Mouse (Mus musculus) gastrocnemius, adult 2 months (tissue): ENCODE data around the gene Mtap. TPM values are rescaled to one million over a fixed set of nuclear protein-coding genes. Genes with fewer than 3 reads are reported as not detected.

ENCODE experiments used
- DNase-seq: peaks from one replicate; pipeline ENCODE4 v3.0.0; 2022
- H3K27ac ChIP-seq: fragments of 200-600 bp; 2 replicates; pipeline ENCODE4 v1.8.1; 2022; ENCODE audit warnings: mild to moderate bottlenecking
- H3K4me3 ChIP-seq: fragments of 200-600 bp; 2 replicates; pipeline ENCODE4 v1.8.1; 2022; ENCODE audit warnings: mild to moderate bottlenecking, moderate library complexity
- CTCF ChIP-seq: fragments of 200-600 bp; IDR thresholded peaks from 2 replicates; pipeline ENCODE4 v1.8.1; 2022; ENCODE audit warnings: antibody characterized with exemption, mild to moderate bottlenecking, moderate library complexity
- intact Hi-C: fragments of 180-260 bp; cut with DNase I; formaldehyde crosslinking; loops from one replicate; pipeline ENCODE4 v1.15.1; 2025
- total RNA-seq, 2 experiments: library from RNA; stranded (reverse); gene quantifications; 2 replicates each; pipeline ENCODE4 v1.2.3; 2021

Gene Mtap
- total RNA-seq, 2 experiments from 2014 or later = 13.9 to 15.3 TPM

DNA sequence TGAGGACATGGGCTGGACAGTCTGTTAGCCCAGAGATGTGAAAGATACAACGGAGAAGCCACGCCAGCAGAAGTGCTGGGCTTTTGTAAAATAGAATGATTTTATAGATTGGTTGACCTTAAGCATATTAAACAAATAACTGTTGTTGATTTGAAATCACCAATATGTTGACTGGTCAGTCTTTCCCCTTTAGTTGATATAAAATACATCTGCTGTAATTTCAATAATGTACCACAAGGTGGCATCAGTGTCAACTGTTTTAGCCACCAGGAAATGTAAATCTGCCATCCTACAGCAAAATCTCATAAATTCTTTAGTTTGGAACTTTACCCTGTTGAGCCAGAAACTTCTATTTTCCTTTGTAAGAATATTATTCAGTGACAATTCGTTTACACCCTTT lies 9.4 kb downstream of the Mtap start:
- intact Hi-C loops = no loop called here
- peak; percentile 84 for TF ChIP-seq CTCF
- no peak for DNase-seq
- H3K4me3 ChIP-seq = no peak overlapping the region
- H3K27ac ChIP-seq = no peak overlapping the region

GRCm38 (mm10) chr4:89149261-89149660 lies 12.3 kb downstream of the Mtap start:
- intact Hi-C loops = no loop called here
- no peak for TF ChIP-seq CTCF
- no peak for DNase-seq
- Histone ChIP-seq H3K4me3 (no peak overlapping the region), H3K27ac (no peak overlapping the region)

GRCm38 (mm10) chr4:89161389-89161788 lies 24.5 kb downstream of the Mtap start:
- intact Hi-C loops = no loop called here
- no peak for DNase-seq

DNA sequence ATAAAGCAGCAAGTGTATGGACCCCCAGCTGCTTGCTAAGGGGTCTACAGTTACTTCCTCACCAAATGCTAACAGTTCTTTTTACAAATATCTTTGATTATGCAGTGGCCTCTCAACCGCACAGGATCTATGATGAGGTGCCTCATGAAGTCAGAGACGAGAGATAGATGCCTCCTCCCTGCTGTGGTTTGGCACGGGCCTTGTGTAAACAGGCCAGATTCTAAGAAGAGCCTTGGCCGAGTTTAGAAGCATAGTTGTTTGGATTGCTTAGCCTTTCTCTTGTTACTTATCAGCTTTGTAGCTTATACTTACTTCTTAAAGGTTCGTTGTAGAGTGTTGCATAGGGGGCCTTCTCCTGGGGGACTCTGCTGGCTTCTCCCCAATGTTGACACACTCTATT lies 25.6 kb downstream of the Mtap start:
- Histone ChIP-seq H3K4me3 (no peak overlapping the region), H3K27ac (no peak overlapping the region)
- DNase-seq = no peak
- intact Hi-C loops = no loop called here
- no peak for TF ChIP-seq CTCF

More at GRCm38 (mm10) chr4:89161389-89161788, 24.5 kb downstream of the Mtap start:
- no peak for TF ChIP-seq CTCF
- Histone ChIP-seq H3K4me3 (no peak overlapping the region), H3K27ac (no peak overlapping the region)

- no peak for TF ChIP-seq CTCF
- DNase-seq = no peak
- intact Hi-C loops = no loop called here
- Histone ChIP-seq H3K4me3 (no peak overlapping the region), H3K27ac (no peak overlapping the region)
These were observed 26.7 kb downstream of the Mtap start for GRCm38 (mm10) chr4:89163613-89164012.

DNA sequence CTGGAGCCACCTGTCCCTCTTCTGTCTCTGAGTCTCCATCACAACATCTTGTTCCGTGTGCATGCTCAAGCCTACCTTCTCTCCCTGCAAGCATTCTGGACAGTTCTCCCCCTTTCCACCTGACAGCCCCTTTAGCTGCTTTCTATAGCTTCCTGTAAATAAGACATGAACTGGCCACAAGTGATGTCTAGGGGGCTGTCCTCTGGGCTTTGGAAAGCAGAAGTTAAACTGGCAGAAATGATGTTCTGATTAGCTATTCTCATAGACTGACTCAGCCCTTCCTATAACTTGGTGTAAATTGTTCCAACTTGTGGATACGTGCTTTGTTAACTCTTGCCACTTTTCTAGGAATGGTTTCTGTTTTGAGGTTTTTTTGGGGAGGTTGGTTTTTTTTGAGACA lies 27.8 kb downstream of the Mtap start:
- DNase-seq = no peak
- TF ChIP-seq CTCF = no peak
- intact Hi-C loops = no loop called here
- no peak overlapping the region for H3K27ac ChIP-seq
- no peak overlapping the region for H3K4me3 ChIP-seq

DNA sequence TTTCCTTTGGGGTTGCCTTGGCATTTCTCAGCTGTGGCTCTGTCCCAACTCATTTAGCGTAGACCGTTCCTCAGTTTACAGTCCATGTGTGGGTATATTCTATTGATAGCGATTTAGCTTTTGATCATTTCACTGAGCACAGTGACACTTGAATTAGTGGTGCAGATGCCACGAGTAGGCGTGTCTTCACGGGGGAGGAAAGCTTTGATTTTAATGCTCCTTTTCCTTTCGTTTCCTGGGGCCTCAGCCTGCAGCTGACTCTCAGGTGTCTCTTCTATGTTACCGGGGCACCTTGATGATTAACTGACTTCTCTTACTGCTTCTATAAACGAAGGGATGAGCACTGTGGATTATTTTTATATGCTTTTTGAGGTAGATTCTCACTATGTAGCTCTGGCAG lies 32.0 kb downstream of the Mtap start:
- intact Hi-C loops = no loop called here
- H3K27ac ChIP-seq = no peak overlapping the region
- no peak for TF ChIP-seq CTCF

DNA sequence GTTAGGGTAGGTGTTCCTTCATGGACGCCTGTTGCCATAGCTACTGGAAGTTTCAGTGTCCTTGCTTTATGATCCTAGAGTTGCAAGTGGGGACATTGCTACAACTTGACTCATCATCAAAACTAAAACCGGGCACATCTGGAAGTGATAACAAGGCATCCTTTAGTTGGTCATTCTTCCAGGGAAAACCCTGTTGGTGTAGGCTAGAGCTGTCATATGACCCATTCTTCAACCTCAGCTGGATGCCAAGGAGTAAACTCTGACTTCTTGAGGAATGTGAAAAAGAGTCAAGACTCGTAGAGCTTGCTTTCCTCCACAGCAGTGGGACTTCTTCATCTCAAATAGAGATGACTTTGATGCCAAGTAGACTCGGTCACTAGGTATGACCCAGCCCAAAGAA lies 32.8 kb downstream of the Mtap start:
- intact Hi-C loops = no loop called here
- Histone ChIP-seq H3K4me3 (no peak overlapping the region), H3K27ac (no peak overlapping the region)
- DNase-seq = no peak
- no peak for TF ChIP-seq CTCF

More for the DNA sequence above, 32.0 kb downstream of the Mtap start:
- no peak for DNase-seq
- H3K4me3 ChIP-seq = no peak overlapping the region

GRCm38 (mm10) chr4:89170931-89171330 lies 34.0 kb downstream of the Mtap start:
- TF ChIP-seq CTCF = no peak
- DNase-seq = no peak
- intact Hi-C loops = no loop called here
- Histone ChIP-seq H3K27ac (no peak overlapping the region), H3K4me3 (no peak overlapping the region)

- H3K4me3 ChIP-seq = no peak overlapping the region; the same call in 1 of the 2 replicates
- intact Hi-C loops = no loop called here
- no peak for TF ChIP-seq CTCF
- DNase-seq = no peak
- peak overlapping the region; percentile 59 for H3K27ac ChIP-seq
These were observed 36.1 kb downstream of the Mtap start for GRCm38 (mm10) chr4:89172873-89173605.

- H3K4me3 ChIP-seq = no peak overlapping the region
- intact Hi-C loops = no loop called here
- TF ChIP-seq CTCF = no peak
- H3K27ac ChIP-seq = no peak overlapping the region
- no peak for DNase-seq
These were observed 40.8 kb downstream of the Mtap start for GRCm38 (mm10) chr4:89177514-89178307.

DNA sequence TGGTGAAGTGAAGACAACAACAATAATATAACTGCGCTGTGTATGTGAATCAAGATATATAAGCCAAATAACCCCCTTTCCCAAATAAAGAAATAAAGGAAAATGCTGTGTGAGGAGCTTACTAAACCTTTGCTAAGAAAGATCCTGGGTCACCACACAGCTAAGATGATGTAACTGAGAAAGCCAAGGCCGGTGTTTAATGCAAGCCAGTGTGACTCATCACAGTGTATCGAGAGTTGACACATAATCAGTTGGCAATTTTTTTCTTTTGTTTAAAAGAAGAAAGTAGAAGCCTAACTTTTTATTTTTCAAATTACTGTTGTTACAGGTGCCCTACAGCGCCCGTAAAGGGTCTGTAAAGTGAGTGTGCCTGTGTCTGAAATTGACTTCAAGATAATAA lies 43.2 kb downstream of the Mtap start:
- intact Hi-C loops = no loop called here
- H3K27ac ChIP-seq = no peak overlapping the region
- no peak for DNase-seq
- H3K4me3 ChIP-seq = no peak overlapping the region
- TF ChIP-seq CTCF = no peak

GRCm38 (mm10) chr4:89181656-89182055 lies 44.7 kb downstream of the Mtap start:
- no peak for TF ChIP-seq CTCF
- intact Hi-C loops = no loop called here
- H3K4me3 ChIP-seq = no peak overlapping the region
- no peak overlapping the region for H3K27ac ChIP-seq
- no peak for DNase-seq
